Mouse (Mus musculus) gastrocnemius, adult 18-20 months (tissue): ENCODE measurements around the gene Eapp. TPM values are rescaled to one million over a fixed set of nuclear protein-coding genes. Genes with fewer than 3 reads are reported as not detected.
"Not testable (repeated sequence)": the region's sequence is repeated elsewhere in the genome, so short reads cannot be mapped to it uniquely, and the experiment has no call there.

Experiments
- DNase-seq: peaks from one replicate; pipeline ENCODE4 v3.0.0; 2021; ENCODE audit warnings: low spot score
- long read RNA-seq, 2 experiments: library from polyadenylated mRNA; stranded (forward); transcript quantifications; one replicate each; pipeline ENCODE4 v2.0.0; 2021
- total RNA-seq, 2 experiments: library from RNA; stranded (reverse); gene quantifications; 2 replicates each; pipeline ENCODE4 v1.2.3; 2021

Eapp gene
- total RNA-seq = 10 to 100 TPM; 17.1 to 18.5 TPM
- long read RNA-seq, experiment 1, full-length matches to known transcripts = 17 of 24 reads
- long read RNA-seq, experiment 1, partial matches to known transcripts = 1 of 24 reads
- long read RNA-seq, experiment 1, other reads (novel, unspliced or antisense) = 6 of 24 reads
- long read RNA-seq, experiment 2, full-length matches to known transcripts = 23 of 38 reads
- long read RNA-seq, experiment 2, partial matches to known transcripts = 9 of 38 reads
- long read RNA-seq, experiment 2, other reads (novel, unspliced or antisense) = 6 of 38 reads

- DNase-seq = peak; percentile 97
These were observed at the start of gene Eapp for GRCm38 (mm10) chr12:54695511-54696241. Eapp (minus strand) TSS chr12:54695897.

- peak; percentile 20 for DNase-seq
These were observed 43.1 kb upstream of the Eapp start for GRCm38 (mm10) chr12:54738661-54739243.

GRCm38 (mm10) chr12:54737891-54738660 lies 42.4 kb upstream of the Eapp start:
- DNase-seq = not testable (repeated sequence)

- peak; percentile 48 for DNase-seq
These were observed 38.8 kb upstream of the Eapp start for GRCm38 (mm10) chr12:54734307-54735131.

- not testable (repeated sequence) for DNase-seq
These were observed 33.7 kb upstream of the Eapp start for GRCm38 (mm10) chr12:54729140-54730059.

GRCm38 (mm10) chr12:54718871-54719786 lies 23.4 kb upstream of the Eapp start:
- DNase-seq = not testable (repeated sequence)

GRCm38 (mm10) chr12:54717516-54717915 lies 21.8 kb upstream of the Eapp start:
- DNase-seq = not testable (repeated sequence)

GRCm38 (mm10) chr12:54713822-54714626 lies 18.3 kb upstream of the Eapp start:
- peak; percentile 58 for DNase-seq

GRCm38 (mm10) chr12:54710494-54710879 lies 14.8 kb upstream of the Eapp start:
- not testable (repeated sequence) for DNase-seq

- not testable (repeated sequence) for DNase-seq
These were observed 14.2 kb upstream of the Eapp start for GRCm38 (mm10) chr12:54709691-54710493.

- no peak for DNase-seq
These were observed 3.7 kb upstream of the Eapp start for GRCm38 (mm10) chr12:54699394-54699793.

GRCm38 (mm10) chr12:54697791-54698250 lies 2.1 kb upstream of the Eapp start:
- DNase-seq = peak; percentile 17

- DNase-seq = peak; percentile 26
These were observed 1.4 kb upstream of the Eapp start for GRCm38 (mm10) chr12:54697003-54697597.

- peak; percentile 95 for DNase-seq
These were observed 725 bp upstream of the Eapp start for GRCm38 (mm10) chr12:54696242-54697002.

- DNase-seq = no peak
These were observed 718 bp downstream of the Eapp start for GRCm38 (mm10) chr12:54694847-54695510.
